Mouse (Mus musculus): Measurements from ENCODE around the gene Sec1. TPM values are rescaled to one million over a fixed set of nuclear protein-coding genes. Genes with fewer than 3 reads are reported as not detected.

The Sec1 gene
- total RNA-seq, 2 experiments from 2014 or later = 2.2 to 2.3 TPM

GRCm38 (mm10) chr7:45723301-45723700 is 29.1 kb upstream of the Sec1 start:
- Histone ChIP-seq H3K27ac (no peak overlapping the region), H3K4me3 (no peak overlapping the region)
- no peak for DNase-seq (ENCODE audit: low spot score in 2 of 2)
- TF ChIP-seq CTCF (conservative IDR thresholded peaks at IDR 0.05) = no peak

- no peak overlapping the region for H3K4me3 ChIP-seq
- 0 out of 2 replicates have a peak, but pooled peaks have one; percentile 17 for TF ChIP-seq CTCF (conservative IDR thresholded peaks at IDR 0.05)
- DNase-seq (ENCODE audit: low spot score in 2 of 2) = no peak
- H3K27ac ChIP-seq = 0 out of 2 replicates have a peak overlapping the region, but pooled peaks have one; percentile 36
These were observed 28.1 kb upstream of the Sec1 start for GRCm38 (mm10) chr7:45722348-45722713.

DNA sequence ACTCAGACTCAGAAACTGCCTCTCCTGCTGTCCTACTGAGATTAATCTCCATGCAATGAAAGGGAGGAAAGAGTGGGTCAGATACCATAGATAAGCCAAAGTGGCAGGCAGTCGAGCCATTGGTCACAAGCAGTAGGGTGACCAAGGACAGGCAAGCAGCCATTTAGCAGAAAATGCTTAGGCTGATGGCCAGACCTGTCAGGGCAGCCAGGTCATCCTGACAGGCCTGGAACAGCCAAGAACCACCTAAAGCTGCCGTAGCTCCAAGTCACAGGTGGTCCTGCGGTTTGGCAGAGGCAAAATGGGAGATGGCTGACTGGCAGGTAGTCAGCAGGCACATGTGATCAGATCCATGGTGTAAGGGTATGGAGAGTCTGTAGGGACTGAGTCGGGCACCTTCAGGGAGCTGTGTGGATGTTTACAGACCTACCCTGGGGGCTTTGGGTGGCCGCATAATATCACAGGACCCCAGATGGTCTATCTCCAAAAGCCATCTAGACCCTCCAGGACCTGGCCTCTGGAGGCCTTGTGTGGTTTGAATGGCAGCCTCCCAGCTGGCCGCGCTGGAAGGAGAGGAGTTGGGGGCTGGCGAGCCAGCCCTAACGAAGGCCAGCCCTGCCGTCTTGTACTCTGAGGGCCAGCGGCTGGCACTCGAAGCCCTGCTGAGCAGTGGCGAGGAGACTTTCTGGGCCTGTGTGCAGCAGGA is 27.6 kb upstream of the Sec1 start:
- no peak for TF ChIP-seq CTCF (conservative IDR thresholded peaks at IDR 0.05)
- no peak overlapping the region for H3K27ac ChIP-seq
- DNase-seq (ENCODE audit: low spot score in 2 of 2) = no peak
- no peak overlapping the region for H3K4me3 ChIP-seq

DNA sequence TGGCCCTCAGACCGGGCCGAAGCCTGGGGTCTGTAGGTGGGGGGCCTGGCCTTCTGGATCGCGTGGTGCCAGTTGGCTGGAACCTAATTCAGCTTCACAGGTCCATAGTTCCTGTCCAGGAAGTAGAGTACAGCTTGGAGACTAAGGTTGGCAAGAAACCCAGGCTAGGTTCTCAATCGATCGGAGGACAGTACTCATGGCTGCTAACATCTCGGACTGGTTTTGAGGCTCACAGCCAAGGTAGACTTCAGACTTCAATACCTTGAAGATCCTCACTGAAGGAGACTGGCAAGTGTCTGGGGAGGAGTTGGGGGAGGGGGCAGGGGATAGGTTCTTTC is 27.0 kb upstream of the Sec1 start:
- Histone ChIP-seq H3K4me3 (no peak overlapping the region), H3K27ac (no peak overlapping the region)
- DNase-seq (ENCODE audit: low spot score in 2 of 2) = no peak
- TF ChIP-seq CTCF (conservative IDR thresholded peaks at IDR 0.05) = no peak

- DNase-seq (ENCODE audit: low spot score in 2 of 2) = no peak
These were observed 26.4 kb upstream of the Sec1 start, which contains the start of gene Fam83e for GRCm38 (mm10) chr7:45720413-45721233. TSS of gene Fam83e (plus strand) at chr7:45721212.

GRCm38 (mm10) chr7:45719738-45720412 is 25.7 kb upstream of the Sec1 start:
- H3K4me3 ChIP-seq = no peak overlapping the region
- no peak overlapping the region for H3K27ac ChIP-seq
- no peak for DNase-seq (ENCODE audit: low spot score in 2 of 2)
- no peak for TF ChIP-seq CTCF (conservative IDR thresholded peaks at IDR 0.05)

More at GRCm38 (mm10) chr7:45720413-45721233, 26.4 kb upstream of the Sec1 start, which contains the start of gene Fam83e:
- no peak within 1 kb of the TSS for H3K27ac ChIP-seq
- peak; percentile 56 for TF ChIP-seq CTCF (conservative IDR thresholded peaks at IDR 0.05)
- no peak within 1 kb of the TSS for H3K4me3 ChIP-seq

DNA sequence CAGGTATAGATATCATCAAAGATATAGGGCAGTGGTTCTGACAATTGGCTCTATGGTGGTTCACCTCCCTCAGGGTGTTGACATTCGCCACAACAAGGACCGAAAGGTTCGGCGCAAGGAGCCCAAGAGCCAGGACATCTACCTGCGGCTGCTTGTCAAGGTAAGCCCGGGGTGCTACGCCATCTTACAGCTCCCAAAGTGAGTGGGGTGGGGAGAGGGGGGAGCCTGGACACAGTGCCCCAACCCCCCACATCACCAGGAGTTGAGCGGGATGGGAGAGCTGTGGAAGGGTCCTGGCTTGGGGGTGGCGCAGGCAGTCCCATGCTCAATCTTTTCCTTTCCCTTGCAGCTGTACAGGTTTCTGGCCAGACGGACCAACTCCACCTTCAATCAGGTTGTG is 25.0 kb upstream of the Sec1 start:
- no peak for TF ChIP-seq CTCF (conservative IDR thresholded peaks at IDR 0.05)
- H3K27ac ChIP-seq = peak overlapping the region; percentile 97; the same call in 1 of the 2 replicates
- DNase-seq (ENCODE audit: low spot score in 2 of 2) = no peak
- H3K4me3 ChIP-seq = peak overlapping the region; percentile 80

DNA sequence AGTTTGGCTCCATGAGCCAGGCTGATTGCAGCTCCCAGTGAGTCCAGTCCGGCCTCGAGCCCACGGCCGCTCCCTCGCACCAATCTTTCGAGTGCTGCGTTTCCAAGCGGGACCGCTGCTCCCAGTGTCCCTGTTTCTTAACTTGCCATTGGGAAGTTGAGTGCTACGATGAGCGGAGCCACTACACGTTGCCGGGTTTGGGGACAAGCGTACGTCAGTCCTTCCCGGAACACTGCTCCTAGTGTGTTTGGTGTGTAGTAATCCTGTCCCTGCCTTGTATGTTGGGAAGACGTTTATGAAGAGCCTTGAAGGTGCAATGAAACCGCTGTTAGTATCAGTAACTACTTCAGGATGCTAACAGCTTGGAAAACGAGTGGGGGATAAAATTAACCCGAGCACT is 24.1 kb upstream of the Sec1 start:
- Histone ChIP-seq H3K4me3 (peak overlapping the region; percentile 80), H3K27ac (peak overlapping the region; percentile 97)
- no peak for TF ChIP-seq CTCF (conservative IDR thresholded peaks at IDR 0.05)
- no peak for DNase-seq (ENCODE audit: low spot score in 2 of 2)

DNA sequence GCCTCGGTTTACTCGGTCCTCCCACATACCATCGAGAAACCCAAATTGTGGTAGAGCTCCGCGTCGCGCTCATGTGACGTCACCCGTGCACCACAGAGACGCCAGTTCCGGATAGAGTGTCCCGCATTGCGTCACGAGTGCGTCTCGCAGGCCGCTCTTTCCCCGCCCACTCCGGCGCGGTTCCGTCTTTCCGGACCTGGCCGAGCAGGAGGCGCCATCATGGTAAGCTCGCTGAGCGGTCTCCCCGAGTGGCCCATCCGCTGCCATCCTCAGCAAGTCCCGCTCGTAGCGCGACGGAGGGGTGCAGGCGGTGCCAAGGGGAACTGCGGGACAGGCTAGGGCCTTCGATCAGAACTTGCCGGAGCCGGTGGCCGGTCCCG is 23.7 kb upstream of the Sec1 start, which contains the start of gene Sphk2:
TSS of gene Sphk2 (minus strand) at position 85 of the 380 bp plus-strand sequence.
- H3K4me3 ChIP-seq = peak within 1 kb of the TSS; percentile 80
- DNase-seq (ENCODE audit: low spot score in 2 of 2) = peak; percentile 97 to 99
- TF ChIP-seq CTCF (conservative IDR thresholded peaks at IDR 0.05) = peak; percentile 27
- H3K27ac ChIP-seq = peak within 1 kb of the TSS; percentile 97

GRCm38 (mm10) chr7:45716952-45717917 is 23.0 kb upstream of the Sec1 start:
- no peak for DNase-seq (ENCODE audit: low spot score in 2 of 2)
- H3K27ac ChIP-seq = peak overlapping the region; percentile 97
- TF ChIP-seq CTCF (conservative IDR thresholded peaks at IDR 0.05) = no peak
- H3K4me3 ChIP-seq = peak overlapping the region; percentile 80

- DNase-seq (ENCODE audit: low spot score in 2 of 2) = no peak
- H3K4me3 ChIP-seq = peak overlapping the region; percentile 80
- no peak for TF ChIP-seq CTCF (conservative IDR thresholded peaks at IDR 0.05)
- no peak overlapping the region for H3K27ac ChIP-seq
These were observed 22.3 kb upstream of the Sec1 start for GRCm38 (mm10) chr7:45716460-45716857.
